Mouse (Mus musculus) heart, embryonic 16.5 days (tissue): ENCODE results near the gene Kat6b. TPM values are rescaled to one million over a fixed set of nuclear protein-coding genes. Genes with fewer than 3 reads are reported as not detected.

ENCODE experiments used
- ATAC-seq: fragments of 200-750 bp; cut with Nextera tagmentation; replicated peaks from 2 replicates; pipeline ENCODE4 v1.8.0; 2017; ENCODE audit warnings: moderate number of reproducible peaks; ENCODE audit not compliant: insufficient read depth, low FRiP score; ENCODE audit errors: extremely low read depth
- H3K27ac ChIP-seq: fragments of 300-500 bp; sonication (generic); 2 replicates; pipeline ENCODE4 v1.5.1; 2014; ENCODE audit warnings: mild to moderate bottlenecking, low read length, control low read depth, moderate library complexity
- H3K27me3 ChIP-seq: fragments of 300-500 bp; sonication (generic); 2 replicates; pipeline ENCODE4 v1.6.1; 2014; ENCODE audit warnings: low read length, mixed read lengths; ENCODE audit not compliant: control insufficient read depth, insufficient read depth
- H3K36me3 ChIP-seq: fragments of 300-500 bp; sonication (generic); 2 replicates; pipeline ENCODE4 v1.6.1; 2014; ENCODE audit not compliant: control insufficient read depth, insufficient read depth
- H3K4me1 ChIP-seq: fragments of 300-500 bp; sonication (generic); 2 replicates; pipeline ENCODE4 v1.6.1; 2014; ENCODE audit warnings: low read length, mixed read lengths; ENCODE audit not compliant: control insufficient read depth, insufficient read depth
- H3K4me2 ChIP-seq: fragments of 300-500 bp; sonication (generic); 2 replicates; pipeline ENCODE4 v1.6.1; 2014; ENCODE audit warnings: low read depth, mild to moderate bottlenecking, control low read depth, low read length
- H3K4me3 ChIP-seq: fragments of 300-500 bp; sonication (generic); 2 replicates; pipeline ENCODE4 v1.5.1; 2014; ENCODE audit warnings: mild to moderate bottlenecking, control low read depth, low read length
- H3K9ac ChIP-seq: fragments of 300-500 bp; sonication (generic); 2 replicates; pipeline ENCODE4 v1.6.1; 2014; ENCODE audit warnings: low read length, control low read depth
- H3K9me3 ChIP-seq: fragments of 300-500 bp; sonication (generic); replicated peaks from 2 replicates; pipeline ENCODE4 v1.6.1; 2016; ENCODE audit warnings: low read length; ENCODE audit not compliant: control insufficient read depth
- WGBS: fragments of 180-500 bp; shearing (Covaris S2); extraction: QIAGEN DNeasy Blood & Tissue Kit; methylation state at CpG from one replicate; pipeline ENCODE4 v1.1.7; 2014; 5-methylcytosine and 5-hydroxymethylcytosine counted together
- polyA plus RNA-seq: library from polyadenylated mRNA; unstranded; fragments of >200 nt; fragmentation: Nextera tagmentation; extraction: Ambion mirVana; gene quantifications from 2 replicates; pipeline ENCODE4 v1.2.1, GENCODE M21; 2015

Kat6b gene
- polyA plus RNA-seq, 1 experiment from 2014 or later: 9.4 TPM

- no peak overlapping the region for H3K4me3 ChIP-seq
- no peak for ATAC-seq
- H3K27ac ChIP-seq: no peak overlapping the region
- H3K9me3 ChIP-seq: no peaks in the 10 kb centered on the region
- peaks cover 5% of the 10 kb centered on the region; the same call in 1 of the 2 replicates for H3K4me1 ChIP-seq
- no peaks in the 10 kb centered on the region for H3K36me3 ChIP-seq
- H3K27me3 ChIP-seq: no peaks in the 10 kb centered on the region
- no peak overlapping the region for H3K4me2 ChIP-seq
- no peak overlapping the region for H3K9ac ChIP-seq
- WGBS: 91% methylated on average over 7 of the region's 7 CpGs
Measured at GRCm38 (mm10) chr14:21455654-21456350, 25.4 kb upstream of the Kat6b start.

GRCm38 (mm10) chr14:21456526-21456925 lies 24.7 kb upstream of the Kat6b start:
- Histone ChIP-seq H3K36me3 (no peaks in the 10 kb centered on the region), H3K9me3 (no peaks in the 10 kb centered on the region), H3K9ac (no peak overlapping the region), H3K4me1 (peaks cover 5% of the 10 kb centered on the region; the same call in 1 of the 2 replicates), H3K4me2 (no peak overlapping the region), H3K27me3 (no peaks in the 10 kb centered on the region), H3K27ac (no peak overlapping the region; the same call in 1 of the 2 replicates), H3K4me3 (no peak overlapping the region)
- no peak for ATAC-seq

- no peaks in the 10 kb centered on the region for H3K9me3 ChIP-seq
- WGBS: 81% methylated on average over 5 of the region's 5 CpGs
- H3K4me3 ChIP-seq: no peak overlapping the region
- no peaks in the 10 kb centered on the region for H3K27me3 ChIP-seq
- H3K27ac ChIP-seq: no peak overlapping the region
- H3K36me3 ChIP-seq: no peaks in the 10 kb centered on the region
- H3K9ac ChIP-seq: no peak overlapping the region
- no peak overlapping the region for H3K4me2 ChIP-seq
- peaks cover under 1% of the 10 kb centered on the region; the same call in 1 of the 2 replicates for H3K4me1 ChIP-seq
- no peak for ATAC-seq
Measured at GRCm38 (mm10) chr14:21457876-21458275, 23.4 kb upstream of the Kat6b start.

- no peak overlapping the region for H3K9ac ChIP-seq
Measured at GRCm38 (mm10) chr14:21458696-21459095, 22.5 kb upstream of the Kat6b start.

GRCm38 (mm10) chr14:21459163-21459562 lies 22.1 kb upstream of the Kat6b start:
- Histone ChIP-seq H3K27me3 (no peaks in the 10 kb centered on the region), H3K9ac (no peak overlapping the region), H3K4me2 (no peak overlapping the region), H3K36me3 (no peaks in the 10 kb centered on the region), H3K27ac (no peak overlapping the region), H3K9me3 (no peaks in the 10 kb centered on the region), H3K4me3 (no peak overlapping the region), H3K4me1 (peaks cover 4% of the 10 kb centered on the region; the same call in 1 of the 2 replicates)
- no peak for ATAC-seq
- WGBS: 80% methylated on average over 4 of the region's 4 CpGs

More at GRCm38 (mm10) chr14:21458696-21459095, 22.5 kb upstream of the Kat6b start:
- no peaks in the 10 kb centered on the region for H3K9me3 ChIP-seq
- H3K36me3 ChIP-seq: no peaks in the 10 kb centered on the region
- WGBS: 77% methylated on average over 7 of the region's 7 CpGs
- H3K27me3 ChIP-seq: no peaks in the 10 kb centered on the region
- no peak overlapping the region for H3K4me2 ChIP-seq
- peaks cover 4% of the 10 kb centered on the region for H3K4me1 ChIP-seq
- no peak for ATAC-seq
- H3K4me3 ChIP-seq: no peak overlapping the region
- H3K27ac ChIP-seq: no peak overlapping the region

GRCm38 (mm10) chr14:21462398-21462797 lies 18.8 kb upstream of the Kat6b start:
- 96% methylated on average over 3 of the region's 3 CpGs for WGBS

GRCm38 (mm10) chr14:21463117-21463712 lies 18.0 kb upstream of the Kat6b start:
- no peak overlapping the region for H3K9ac ChIP-seq
- 75% methylated on average over 9 of the region's 9 CpGs for WGBS
- H3K27me3 ChIP-seq: no peaks in the 10 kb centered on the region
- H3K27ac ChIP-seq: 0 out of 2 replicates have a peak overlapping the region, but pooled peaks have one; percentile 14
- peaks cover 4% of the 10 kb centered on the region; the same call in 1 of the 2 replicates for H3K4me1 ChIP-seq
- H3K4me2 ChIP-seq: no peak overlapping the region
- ATAC-seq: 0 out of 2 replicates have a peak, but pooled peaks have one; percentile 49
- no peak overlapping the region for H3K4me3 ChIP-seq
- no peaks in the 10 kb centered on the region for H3K9me3 ChIP-seq
- no peaks in the 10 kb centered on the region for H3K36me3 ChIP-seq

More at GRCm38 (mm10) chr14:21462398-21462797, 18.8 kb upstream of the Kat6b start:
- no peak overlapping the region for H3K4me3 ChIP-seq
- H3K27me3 ChIP-seq: no peaks in the 10 kb centered on the region
- H3K4me1 ChIP-seq: peaks cover 4% of the 10 kb centered on the region; the same call in 1 of the 2 replicates
- H3K27ac ChIP-seq: no peak overlapping the region
- no peak for ATAC-seq
- no peaks in the 10 kb centered on the region for H3K9me3 ChIP-seq
- no peaks in the 10 kb centered on the region for H3K36me3 ChIP-seq
- no peak overlapping the region for H3K9ac ChIP-seq
- no peak overlapping the region for H3K4me2 ChIP-seq

- no peak overlapping the region for H3K4me2 ChIP-seq
- H3K27me3 ChIP-seq: no peaks in the 10 kb centered on the region
- 75% methylated on average over 5 of the region's 5 CpGs for WGBS
- H3K9ac ChIP-seq: no peak overlapping the region
- H3K9me3 ChIP-seq: no peaks in the 10 kb centered on the region
- H3K4me3 ChIP-seq: no peak overlapping the region
- H3K27ac ChIP-seq: no peak overlapping the region
- no peaks in the 10 kb centered on the region for H3K4me1 ChIP-seq
- no peak for ATAC-seq
- H3K36me3 ChIP-seq: no peaks in the 10 kb centered on the region
Measured at GRCm38 (mm10) chr14:21470386-21470785, 10.8 kb upstream of the Kat6b start.

- no peaks in the 10 kb centered on the region for H3K36me3 ChIP-seq
- H3K4me3 ChIP-seq: no peak overlapping the region
- H3K27me3 ChIP-seq: no peaks in the 10 kb centered on the region
- ATAC-seq: no peak
- WGBS: 94% methylated on average over 2 of the region's 2 CpGs
- no peaks in the 10 kb centered on the region for H3K4me1 ChIP-seq
- H3K27ac ChIP-seq: no peak overlapping the region
- no peak overlapping the region for H3K4me2 ChIP-seq
- H3K9ac ChIP-seq: no peak overlapping the region
- H3K9me3 ChIP-seq: no peaks in the 10 kb centered on the region
Measured at GRCm38 (mm10) chr14:21471975-21472374, 9.3 kb upstream of the Kat6b start.
